Mouse (Mus musculus) hindbrain, embryonic 16.5 days (tissue): Measurements from ENCODE around the gene Gm14322. TPM values are rescaled to one million over a fixed set of nuclear protein-coding genes. Genes with fewer than 3 reads are reported as not detected.
A peak's percentile ranks its signal among the peaks of the same experiment; 100 is the strongest.
"Not testable (repeated sequence)": the region's sequence is repeated elsewhere in the genome, so short reads cannot be mapped to it uniquely, and the experiment has no call there.

Experiments used
- ATAC-seq: fragments of 200-750 bp; cut with Nextera tagmentation; 2 replicates; pipeline ENCODE4 v1.8.0; 2017; ENCODE audit warnings: moderate TSS enrichment, moderate library complexity
- H3K27ac ChIP-seq: fragments of 300-500 bp; sonication (generic); 2 replicates; pipeline ENCODE4 v1.5.1; 2014; ENCODE audit warnings: low read depth, mild to moderate bottlenecking, control low read depth, low read length, moderate library complexity
- H3K27me3 ChIP-seq: fragments of 300-500 bp; sonication (generic); replicated peaks from 2 replicates; pipeline ENCODE4 v1.6.1; 2014; ENCODE audit warnings: low read length; ENCODE audit not compliant: control insufficient read depth, insufficient read depth
- H3K36me3 ChIP-seq: fragments of 300-500 bp; sonication (generic); 2 replicates; pipeline ENCODE4 v1.6.1; 2014; ENCODE audit warnings: mild to moderate bottlenecking, low read length, moderate library complexity, mixed read lengths; ENCODE audit not compliant: control insufficient read depth, insufficient read depth
- H3K4me1 ChIP-seq: fragments of 300-500 bp; sonication (generic); 2 replicates; pipeline ENCODE4 v1.6.1; 2014; ENCODE audit warnings: low read depth, low read length; ENCODE audit not compliant: control insufficient read depth, insufficient read depth
- H3K4me2 ChIP-seq: fragments of 300-500 bp; sonication (generic); 2 replicates; pipeline ENCODE4 v1.6.1; 2014; ENCODE audit warnings: mild to moderate bottlenecking, low read length, control low read depth, moderate library complexity
- H3K4me3 ChIP-seq: fragments of 300-500 bp; sonication (generic); 2 replicates; pipeline ENCODE4 v1.5.1; 2014; ENCODE audit warnings: mild to moderate bottlenecking, low read length, control low read depth, moderate library complexity
- H3K9ac ChIP-seq: fragments of 300-500 bp; sonication (generic); 2 replicates; pipeline ENCODE4 v1.6.1; 2014; ENCODE audit warnings: low read depth, mild to moderate bottlenecking, control low read depth, low read length, moderate library complexity
- H3K9me3 ChIP-seq: fragments of 300-500 bp; sonication (generic); 2 replicates; pipeline ENCODE4 v1.6.1; 2014; ENCODE audit warnings: mild to moderate bottlenecking, low read length, moderate library complexity; ENCODE audit not compliant: control insufficient read depth
- WGBS: fragments of 180-500 bp; shearing (Covaris S2); extraction: QIAGEN DNeasy Blood & Tissue Kit; methylation state at CpG from one replicate; pipeline ENCODE4 v1.1.7; 2014; 5-methylcytosine and 5-hydroxymethylcytosine counted together
- polyA plus RNA-seq: library from polyadenylated mRNA; unstranded; fragments of >200 nt; fragmentation: Nextera tagmentation; extraction: Ambion mirVana; gene quantifications from 2 replicates; pipeline ENCODE4 v1.2.1, GENCODE M21; 2015

Gene Gm14322
- 8.2 and 9.2 TPM in 2 replicates for polyA plus RNA-seq

DNA sequence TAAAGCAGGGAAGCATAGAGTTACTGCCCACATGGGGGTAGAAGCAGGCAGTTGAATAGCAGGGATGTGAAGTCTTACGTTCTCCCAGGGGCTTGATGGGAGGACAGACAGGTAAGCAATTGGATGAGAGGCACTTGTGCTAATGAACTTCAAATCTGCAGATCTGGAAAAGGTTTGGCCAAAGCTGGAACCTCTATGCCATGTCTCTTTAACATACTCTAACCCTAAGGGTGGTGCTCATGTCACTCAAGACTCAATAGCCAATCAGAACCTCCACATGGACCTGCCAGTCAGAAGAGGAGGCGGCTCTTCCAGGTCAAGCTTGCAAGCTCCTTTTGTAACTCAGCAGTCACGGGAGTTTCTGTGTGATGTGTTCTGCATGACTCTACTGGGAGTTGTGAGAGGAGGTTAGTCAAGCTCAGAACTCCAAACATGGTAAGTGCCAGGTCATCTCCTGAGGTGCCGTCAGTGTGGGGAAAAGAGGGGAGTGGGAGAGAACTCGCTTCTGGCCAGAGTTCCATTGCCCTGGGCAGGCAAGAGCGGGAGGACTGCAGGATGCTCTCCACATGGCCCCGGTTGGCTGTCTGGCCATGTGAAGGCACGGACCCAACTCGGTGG, at the start of gene Gm14322:
Gm14322 (plus strand) TSS at position 348 of the 618 bp plus-strand sequence.
- not testable (repeated sequence) for H3K27ac ChIP-seq, H3K27me3 ChIP-seq, H3K9ac ChIP-seq, H3K9me3 ChIP-seq, ATAC-seq, H3K36me3 ChIP-seq, H3K4me1 ChIP-seq
- peak within 1 kb of the TSS; percentile 34 for H3K4me3 ChIP-seq
- peak within 1 kb of the TSS; percentile 27; the same call in 1 of the 2 replicates for H3K4me2 ChIP-seq
- 29% methylated on average over 9 of the region's 9 CpGs for WGBS

- H3K4me2 ChIP-seq, H3K9ac ChIP-seq, H3K27ac ChIP-seq, H3K4me1 ChIP-seq, H3K4me3 ChIP-seq, H3K36me3 ChIP-seq, ATAC-seq, H3K27me3 ChIP-seq, H3K9me3 ChIP-seq: not testable (repeated sequence)
- 58% methylated on average over 3 of the region's 10 CpGs for WGBS
Observed at GRCm38 (mm10) chr2:177741487-177741886, 17.6 kb upstream of the Gm14322 start.

DNA sequence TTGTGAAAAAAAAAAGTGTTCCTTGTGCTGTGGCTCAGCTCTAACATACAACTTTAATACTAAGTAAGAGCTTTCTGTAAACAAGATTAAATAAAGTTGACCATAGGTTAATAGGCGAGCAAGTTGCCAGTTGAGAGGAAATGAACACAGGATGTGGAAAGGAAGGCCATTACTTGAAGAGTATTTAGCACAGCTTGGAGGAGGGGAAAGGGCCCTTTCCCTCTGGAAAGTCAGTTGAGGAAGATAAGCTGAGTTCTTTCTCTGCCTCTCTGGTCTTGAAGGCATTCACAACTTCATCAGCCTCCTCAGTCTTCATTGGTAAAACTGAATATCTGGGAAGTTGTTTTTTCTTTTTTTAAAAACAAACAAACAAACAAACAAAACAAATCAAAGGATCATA, 28.3 kb downstream of the Gm14322 start:
- H3K9me3 ChIP-seq, ATAC-seq, H3K4me2 ChIP-seq, H3K27ac ChIP-seq, H3K4me1 ChIP-seq, H3K4me3 ChIP-seq, H3K27me3 ChIP-seq, H3K9ac ChIP-seq, H3K36me3 ChIP-seq: not testable (repeated sequence)
- 82% methylated on average over 1 of the region's 1 CpGs for WGBS

GRCm38 (mm10) chr2:177806170-177806569, 47.1 kb downstream of the Gm14322 start:
- not testable (repeated sequence) for H3K4me2 ChIP-seq, ATAC-seq, H3K9ac ChIP-seq, H3K36me3 ChIP-seq, H3K27me3 ChIP-seq, H3K27ac ChIP-seq, H3K4me1 ChIP-seq, H3K4me3 ChIP-seq, H3K9me3 ChIP-seq
- WGBS = no CpG with 5 or more reads among the region's 2 CpGs

Other genes starting within 250 kb of the Gm14322 start
- not detected in 2 replicates for gene Gm14406, start 181.1 kb upstream of the Gm14322 start, polyA plus RNA-seq
- gene Gm14325, start 81.0 kb downstream of the Gm14322 start, polyA plus RNA-seq = 46.4 and 49.6 TPM in 2 replicates
- gene Gm14327, start 137.8 kb downstream of the Gm14322 start, polyA plus RNA-seq = 2.2 and 3.0 TPM in 2 replicates
- gene Zfp972, start 166.3 kb downstream of the Gm14322 start, polyA plus RNA-seq = 0.41 and 0.75 TPM in 2 replicates
- 16.9 and 20.3 TPM in 2 replicates for gene Gm14326, start 198.0 kb downstream of the Gm14322 start, polyA plus RNA-seq